Mouse (Mus musculus) granulocyte monocyte progenitor cell, adult 5-6 weeks (primary cell): Measurements from ENCODE around the gene Ano6. TPM values are rescaled to one million over a fixed set of nuclear protein-coding genes. Genes with fewer than 3 reads are reported as not detected.

ENCODE experiments used
- ATAC-seq: replicated peaks from 2 replicates; pipeline ENCODE4 v1.8.0; 2016; ENCODE audit warnings: mild to moderate bottlenecking, moderate TSS enrichment, inconsistent platforms; ENCODE audit not compliant: poor library complexity, severe bottlenecking
- total RNA-seq, 2 experiments: library from RNA; stranded (forward) in 1 of 2; stranded (reverse) in 1 of 2; fragments of 200-712, 200-1000 nt in 1 of 2; fragments of >200 nt in 1 of 2; fragmentation: Nextera tagmentation in 1 of 2; gene quantifications; 2 replicates each; pipeline ENCODE4 v1.2.3; 2014 to 2017

The Ano6 gene
- total RNA-seq, 2 experiments from 2014 or later, result 25.3 to 28.7 TPM

- no peak for ATAC-seq
These were observed 173.0 kb downstream of the Ano6 start for GRCm38 (mm10) chr15:95963533-95964250.

GRCm38 (mm10) chr15:95964251-95964561 lies 173.6 kb downstream of the Ano6 start:
- ATAC-seq, result no peak

GRCm38 (mm10) chr15:95966979-95967378 lies 176.3 kb downstream of the Ano6 start:
- no peak for ATAC-seq

DNA sequence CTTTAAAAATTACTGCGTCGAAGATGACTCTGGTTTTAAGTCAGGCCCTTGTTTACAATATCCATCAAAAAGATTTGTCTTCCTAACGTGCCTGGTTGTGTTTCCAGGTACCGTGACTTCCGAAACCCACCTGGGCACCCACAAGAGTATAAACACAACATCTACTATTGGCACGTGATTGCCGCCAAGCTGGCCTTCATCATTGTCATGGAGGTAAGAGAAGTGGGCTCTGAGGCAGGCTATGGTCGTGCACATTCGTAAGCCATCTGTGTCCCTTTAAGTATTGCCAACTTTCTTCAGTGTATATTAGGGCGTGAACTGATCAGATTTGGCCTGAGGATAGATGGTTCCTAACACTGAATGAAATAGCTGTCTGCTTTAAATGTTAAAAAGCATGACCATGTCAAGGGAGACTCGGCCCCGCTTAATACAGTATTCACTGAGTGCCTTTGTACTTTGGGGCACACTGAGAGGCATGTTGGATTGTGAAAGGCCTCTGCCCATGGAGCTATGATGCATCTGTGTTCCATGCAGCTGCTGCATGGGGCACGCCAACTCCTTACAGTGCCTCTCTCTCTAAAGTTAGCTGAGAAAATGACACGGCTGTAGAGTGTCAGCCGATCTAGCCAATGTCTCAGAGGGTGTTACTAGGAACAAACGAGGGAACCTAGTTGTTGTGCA lies 177.0 kb downstream of the Ano6 start:
- ATAC-seq, result no peak

DNA sequence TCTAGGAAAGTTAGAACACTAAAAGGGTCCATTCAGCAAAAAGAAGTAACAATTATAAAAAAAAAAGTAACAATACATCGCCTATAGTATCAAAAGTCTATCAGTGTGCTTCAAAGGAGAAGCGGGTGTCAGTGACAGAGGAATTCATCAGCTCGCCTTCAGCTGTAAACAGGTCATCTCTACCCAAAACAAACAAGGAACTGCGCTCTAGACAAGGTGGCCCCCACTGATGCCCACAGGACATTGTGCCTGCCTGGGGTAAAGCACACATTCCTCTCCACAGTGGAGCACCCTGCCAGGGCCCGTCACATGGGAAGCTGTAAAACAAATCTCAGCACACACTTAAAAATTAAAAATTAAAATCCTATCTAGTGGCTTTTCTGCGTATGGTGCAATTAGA lies 179.0 kb downstream of the Ano6 start:
- ATAC-seq, result no peak

DNA sequence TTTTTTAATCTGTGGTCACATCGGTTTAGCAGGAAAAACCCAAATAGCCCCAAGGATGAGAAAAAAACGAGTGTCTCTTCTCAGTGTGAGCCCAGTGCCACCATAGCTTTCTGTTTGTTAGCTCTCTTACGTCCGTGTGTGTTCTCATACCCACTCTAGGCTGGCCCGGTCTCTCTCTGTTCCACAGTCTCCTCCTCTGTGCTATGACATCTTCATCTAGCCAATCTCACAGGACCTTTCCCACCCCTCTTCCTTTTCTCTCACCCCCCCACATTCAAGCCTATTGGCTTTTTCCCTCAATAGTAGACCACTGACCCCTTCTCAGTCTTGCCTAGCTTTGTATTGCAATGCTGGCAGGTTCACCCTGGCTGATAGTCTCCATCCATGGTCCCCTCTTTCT lies 179.5 kb downstream of the Ano6 start:
- ATAC-seq, result no peak

- ATAC-seq, result no peak
These were observed 180.0 kb downstream of the Ano6 start for GRCm38 (mm10) chr15:95970691-95971090.

GRCm38 (mm10) chr15:95971302-95971701 lies 180.7 kb downstream of the Ano6 start:
- ATAC-seq, result peak; percentile 37; the same call in 1 of the 2 replicates

DNA sequence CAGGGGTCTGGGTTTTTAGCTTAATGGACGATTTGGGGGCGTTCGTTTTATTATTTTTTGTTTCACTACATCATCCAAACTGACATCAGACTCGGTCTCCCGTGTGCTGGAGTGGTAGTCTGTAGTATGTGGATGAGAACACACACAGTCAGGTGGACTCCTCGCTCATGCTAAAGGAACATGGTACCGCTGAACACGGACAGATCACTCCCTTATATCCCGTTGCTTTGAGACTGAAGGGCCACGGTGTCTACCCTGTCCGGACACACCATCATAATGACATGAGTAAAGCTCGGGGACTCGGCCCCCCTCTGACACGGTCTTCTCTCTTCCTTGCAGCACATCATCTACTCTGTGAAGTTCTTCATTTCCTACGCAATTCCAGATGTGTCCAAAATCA lies 181.5 kb downstream of the Ano6 start:
- ATAC-seq, result no peak

- no peak for ATAC-seq
These were observed 182.0 kb downstream of the Ano6 start for GRCm38 (mm10) chr15:95972621-95973020.

- ATAC-seq, result no peak
These were observed 183.5 kb downstream of the Ano6 start for GRCm38 (mm10) chr15:95974021-95974597.

- ATAC-seq, result no peak
These were observed 185.7 kb downstream of the Ano6 start for GRCm38 (mm10) chr15:95976156-95976876.

DNA sequence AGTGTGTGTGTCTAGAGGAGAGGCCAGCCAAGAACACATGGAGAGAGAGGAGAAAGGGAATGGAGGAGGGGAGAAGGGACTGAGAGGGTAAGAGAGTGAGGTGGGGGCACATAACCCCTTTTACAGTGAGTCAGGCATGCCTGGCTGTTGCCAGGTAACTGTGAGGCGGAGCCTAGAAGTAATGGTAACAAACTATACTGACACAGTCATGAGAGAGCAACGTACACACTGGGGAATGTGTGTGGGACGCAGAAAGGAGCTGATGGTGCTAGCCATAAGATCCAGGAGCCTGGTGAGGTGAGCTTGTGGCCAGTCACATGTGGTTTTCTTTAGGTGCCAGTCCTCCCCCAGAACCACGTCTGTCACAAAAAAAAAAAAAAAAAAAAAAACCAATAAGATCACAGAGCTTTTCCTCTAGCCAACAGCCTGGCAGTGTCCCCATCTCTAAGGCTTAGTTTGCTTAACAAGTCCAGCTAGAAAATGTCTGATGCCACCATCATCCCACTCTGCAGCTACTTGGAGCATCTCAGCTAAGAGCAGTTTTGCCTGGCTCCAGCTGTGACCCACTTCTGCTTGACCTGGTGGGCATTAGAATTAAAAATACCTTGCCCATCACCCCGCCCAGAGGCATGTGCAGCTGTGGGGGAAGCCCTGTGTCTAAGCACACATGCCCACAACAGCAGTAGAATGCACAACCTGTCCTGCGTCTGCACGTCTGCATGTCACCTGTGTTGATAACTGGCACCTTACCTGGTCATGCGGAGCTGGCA lies 186.7 kb downstream of the Ano6 start:
- no peak for ATAC-seq

- ATAC-seq, result no peak
These were observed 187.3 kb downstream of the Ano6 start for GRCm38 (mm10) chr15:95977939-95978252.

- ATAC-seq, result no peak
These were observed 190.0 kb downstream of the Ano6 start for GRCm38 (mm10) chr15:95980641-95981040.

DNA sequence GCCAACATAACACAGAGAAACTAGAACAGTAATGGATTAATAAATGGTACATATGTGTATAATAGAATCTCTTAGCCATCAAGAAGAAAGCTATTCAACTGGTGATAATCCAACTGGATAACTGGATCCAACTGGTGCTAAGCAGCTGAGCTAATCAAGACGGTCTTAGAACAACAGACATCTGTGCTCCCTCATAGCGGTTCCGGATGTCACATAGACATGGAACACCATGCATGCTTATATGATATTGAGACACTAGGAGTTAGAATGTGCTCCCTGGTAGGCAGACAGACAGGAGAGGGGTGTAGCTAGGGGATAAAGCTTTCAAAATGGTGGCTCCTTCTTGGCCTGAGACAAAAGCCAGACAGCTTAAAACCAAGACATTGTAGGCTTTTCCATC lies 197.3 kb downstream of the Ano6 start:
- no peak for ATAC-seq

DNA sequence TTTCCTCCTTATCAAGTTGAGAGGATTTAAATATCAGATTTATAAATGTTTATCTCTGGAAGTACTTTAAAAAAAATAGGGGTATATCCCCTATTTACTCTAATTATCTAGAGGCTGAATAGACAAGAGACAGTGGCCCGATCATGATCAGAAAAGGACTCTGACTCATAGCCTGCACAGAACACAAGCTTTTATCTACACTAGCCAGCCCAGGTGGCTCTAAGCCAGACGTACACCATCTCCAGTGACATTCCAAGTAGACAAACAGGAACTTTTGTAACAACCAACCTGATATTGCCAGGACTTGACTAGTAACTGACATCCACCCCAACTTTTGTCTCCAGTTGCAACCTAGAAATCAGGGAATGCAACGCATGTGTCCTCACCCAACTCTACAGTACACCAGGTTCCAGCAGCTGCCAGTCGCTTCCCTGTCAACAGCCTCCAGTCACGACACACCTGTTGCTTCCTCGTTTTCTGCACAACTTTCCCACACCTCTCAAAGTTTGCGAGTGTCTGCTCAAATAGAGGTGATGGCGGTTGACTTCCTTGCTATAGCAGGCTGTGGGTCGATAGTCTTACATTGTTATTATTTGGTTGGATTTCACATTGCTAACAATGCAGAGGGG lies 199.0 kb downstream of the Ano6 start:
- ATAC-seq, result no peak

DNA sequence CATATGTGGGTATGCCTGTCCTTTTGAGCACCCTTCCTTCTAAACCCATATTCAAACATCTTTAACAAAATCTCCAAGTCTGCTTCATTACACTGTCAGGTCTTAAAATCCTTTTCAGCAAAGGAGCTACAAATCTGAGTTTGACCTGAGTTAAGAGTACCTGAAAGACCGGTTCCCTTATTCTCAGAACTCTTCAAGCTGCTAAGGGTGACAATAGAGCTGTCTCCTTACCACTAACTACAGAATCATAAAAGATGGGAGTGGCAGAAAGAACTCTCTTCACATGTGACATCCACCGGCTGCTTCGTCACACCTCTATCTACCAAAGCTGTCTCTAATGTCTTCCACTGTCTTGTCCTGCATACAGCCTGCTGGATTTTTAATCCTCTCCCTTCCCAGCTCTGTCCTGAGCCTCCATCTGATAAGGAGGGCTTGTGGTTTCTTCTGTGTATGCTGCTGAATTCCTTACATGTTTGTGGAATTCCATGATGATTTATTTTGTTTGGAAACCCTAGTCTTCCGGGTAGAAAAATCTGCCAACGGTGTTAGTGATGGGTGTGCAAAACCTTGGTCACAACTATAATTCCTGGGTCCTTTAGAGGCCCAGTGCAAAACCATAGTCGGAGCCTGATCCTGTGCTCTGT lies 212.4 kb downstream of the Ano6 start:
- no peak for ATAC-seq

GRCm38 (mm10) chr15:96011640-96012390 lies 221.2 kb downstream of the Ano6 start:
- no peak for ATAC-seq
